Mouse (Mus musculus) urinary bladder, postnatal 0 days (tissue): ENCODE data around the gene Slc35f5. TPM values are rescaled to one million over a fixed set of nuclear protein-coding genes. Genes with fewer than 3 reads are reported as not detected.

Experiments used
- polyA plus RNA-seq: library from polyadenylated mRNA; unstranded; fragments of >200 nt; fragmentation: Nextera tagmentation; extraction: Ambion mirVana; gene quantifications from 2 replicates; pipeline ENCODE4 v1.2.1, GENCODE M21; 2015

Gene Slc35f5
- polyA plus RNA-seq: 70.9 and 78.0 TPM in 2 replicates

DNA sequence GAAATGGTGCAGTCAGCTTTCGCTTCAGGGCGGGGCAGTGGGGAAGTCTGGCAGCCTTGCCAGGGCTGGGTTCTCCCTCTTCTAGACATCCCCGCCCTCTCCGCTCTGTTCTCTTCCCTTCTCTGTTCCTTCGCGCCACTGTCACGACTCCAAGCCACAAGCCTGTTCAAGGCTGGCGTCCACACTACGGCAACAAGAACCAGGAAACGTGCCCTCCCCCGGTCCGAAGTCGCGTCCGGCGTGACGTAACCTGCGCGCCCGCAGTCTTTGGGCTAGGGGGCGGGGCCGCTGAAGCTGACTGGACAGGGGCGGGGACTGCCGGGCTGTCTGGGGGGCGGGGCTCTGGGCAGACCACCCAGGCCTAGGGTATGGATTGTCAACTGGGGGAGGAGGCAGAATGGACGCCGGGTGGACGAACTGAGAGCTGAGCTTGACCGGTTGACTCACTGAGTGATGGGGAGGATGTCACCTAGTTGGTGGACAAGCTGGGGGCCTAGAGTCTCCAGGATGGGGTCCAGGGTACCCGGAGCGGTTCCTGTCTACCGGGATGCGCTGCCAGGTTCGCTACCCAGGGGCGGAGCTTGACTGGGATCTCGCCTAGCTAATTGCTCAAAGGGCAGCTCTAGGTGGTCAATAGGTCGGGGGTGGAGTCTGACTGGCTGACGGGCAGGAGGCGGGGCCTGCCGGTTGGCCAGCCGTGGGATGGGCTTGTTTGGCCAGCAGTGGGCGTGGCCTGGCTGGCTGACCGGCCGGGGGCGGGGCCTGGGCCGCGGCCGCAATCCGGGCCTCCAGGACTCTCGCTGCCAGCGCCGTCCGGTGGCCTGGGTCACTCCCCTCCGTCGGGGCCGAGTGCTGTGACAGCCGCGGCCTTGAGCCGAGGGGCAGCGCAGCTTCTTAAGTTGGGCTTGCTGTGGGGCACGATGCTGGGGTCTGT, at the start of gene Slc35f5:
TSS of gene Slc35f5 (plus strand) at position 337 of the 934 bp plus-strand sequence.

Other genes with a start within 250 kb of the Slc35f5 start
- 278 and 304 TPM in 2 replicates for gene Actr3, start 124.9 kb upstream of the Slc35f5 start, polyA plus RNA-seq
- gene Gpr39, start 116.4 kb downstream of the Slc35f5 start, polyA plus RNA-seq: 15.2 and 16.8 TPM in 2 replicates